27 mouse cellular contexts compared by ENCODE assay signal in genomic region chr6:57770467-57771190, GRCm38 (mm10). TPM values are rescaled to one million over a fixed set of nuclear protein-coding genes. Genes with fewer than 3 reads are reported as not detected.
DNase-seq lines count a peak whose midpoint lies in the region; ATAC-seq lines count a peak whose summit lies in the region.
"Had no signal": no experiment of that assay in that cellular context is flagged by ENCODE, and none has a peak within 500 bp of the region (broad histone marks: within the 10 kb centered on the region; RNA-seq: fewer than 3 reads in every experiment).

No protein-coding gene starts in this region.

- no peak overlapping the region for H3K4me2 ChIP-seq in midbrain, embryonic 11.5 days
- H3K4me2 ChIP-seq: embryonic facial prominence, embryonic 13.5 days; forebrain, embryonic 15.5 days; heart, embryonic 11.5 days; hindbrain, embryonic 14.5 days; limb, embryonic 12.5 days; lung, embryonic 15.5 days had no signal

- no peak overlapping the region for H3K9ac ChIP-seq in midbrain, embryonic 11.5 days (ENCODE audit: low read length)
- H3K9ac ChIP-seq: embryonic facial prominence, embryonic 13.5 days; forebrain, embryonic 15.5 days; hindbrain, embryonic 14.5 days; limb, embryonic 12.5 days; lung, embryonic 15.5 days had no signal

- H3K4me3 ChIP-seq in midbrain, embryonic 11.5 days (ENCODE audit: low read depth, low read length), result no peak overlapping the region
- H3K4me3 ChIP-seq in midbrain, embryonic 10.5 days, result no peak overlapping the region
- H3K4me3 ChIP-seq: embryonic facial prominence, embryonic 13.5 days; forebrain, embryonic 10.5 days; forebrain, embryonic 15.5 days; limb, embryonic 12.5 days; lung, embryonic 15.5 days; megakaryocyte, embryonic 14.5 days had no signal

- intact Hi-C loops in gastrocnemius, postnatal 36 days (cut with DNase I), result no loop called here
- intact Hi-C loops in left cerebral cortex, postnatal 25 days (cut with DNase I), result no loop called here

- DNase-seq in midbrain, embryonic 11.5 days (ENCODE audit: low spot score, missing footprints), result peak; percentile 19
- no peak for DNase-seq in midbrain, embryonic 10.5 days (ENCODE audit: low spot score)
- peak; percentile 74 for DNase-seq in retina, adult 2 months (ENCODE audit: low read depth, low spot score)
- no peak for DNase-seq in gastrocnemius, postnatal 36 days
- DNase-seq in left cerebral cortex, postnatal 25 days (ENCODE audit: low spot score in 2 of 2), result no peak
- no peak for DNase-seq in urinary bladder, postnatal 4 days (ENCODE audit: low spot score in 2 of 2)
- DNase-seq: adrenal gland, postnatal 10 days; cerebellum, adult 11 months; cerebellum, adult 9-11 months; heart, adult 18-20 months; heart, postnatal 4 days; kidney, adult 9 months; kidney, postnatal 14 days; layer of hippocampus, adult 9-11 months; midbrain, embryonic 14.5 days had no signal

- H3K27me3 ChIP-seq in midbrain, embryonic 11.5 days (ENCODE audit: control insufficient read depth, insufficient read depth, low read length), result no peaks in the 10 kb centered on the region
- H3K27me3 ChIP-seq in midbrain, embryonic 10.5 days (ENCODE audit: low read depth, poor library complexity, severe bottlenecking), result no peaks in the 10 kb centered on the region
- H3K27me3 ChIP-seq: CH12.LX; embryonic facial prominence, embryonic 13.5 days; forebrain, embryonic 15.5 days; limb, embryonic 12.5 days; lung, embryonic 15.5 days; megakaryocyte, embryonic 14.5 days; Patski had no signal

- H3K9me3 ChIP-seq in midbrain, embryonic 11.5 days (ENCODE audit: control insufficient read depth, low read length), result no peaks in the 10 kb centered on the region
- H3K9me3 ChIP-seq in midbrain, embryonic 10.5 days (replicated peaks), result no peaks in the 10 kb centered on the region
- H3K9me3 ChIP-seq: embryonic facial prominence, embryonic 13.5 days; forebrain, embryonic 10.5 days; forebrain, embryonic 15.5 days; limb, embryonic 12.5 days; lung, embryonic 15.5 days; megakaryocyte, embryonic 14.5 days had no signal

- H3K36me3 ChIP-seq in midbrain, embryonic 11.5 days (ENCODE audit: control insufficient read depth, insufficient read depth, low read length), result peaks cover 7% of the 10 kb centered on the region
- peaks cover 55% of the 10 kb centered on the region for H3K36me3 ChIP-seq in midbrain, embryonic 10.5 days

- no peak for ATAC-seq in midbrain, embryonic 11.5 days (ENCODE audit: low FRiP score)
- ATAC-seq in common myeloid progenitor, adult 5-6 weeks (replicated peaks; ENCODE audit: low read depth, poor library complexity, severe bottlenecking), result peak; percentile 57
- ATAC-seq: forebrain, embryonic 15.5 days; intestine, postnatal 0 days; Patski had no signal

- whole genome bisulfite sequencing in midbrain, embryonic 11.5 days, result 93% methylated on average over 1 of the region's 1 CpGs
- 100% methylated on average over 1 of the region's 1 CpGs for WGBS in midbrain, embryonic 10.5 days

- H3K27ac ChIP-seq in midbrain, embryonic 11.5 days (ENCODE audit: low read depth, low read length), result no peak overlapping the region
- no peak overlapping the region for H3K27ac ChIP-seq in midbrain, embryonic 10.5 days (replicated peaks)
- H3K27ac ChIP-seq: embryonic facial prominence, embryonic 13.5 days; forebrain, embryonic 10.5 days; forebrain, embryonic 15.5 days; hindbrain, embryonic 14.5 days; limb, embryonic 12.5 days; lung, embryonic 15.5 days had no signal

- no peaks in the 10 kb centered on the region for H3K4me1 ChIP-seq in midbrain, embryonic 11.5 days (ENCODE audit: control insufficient read depth, insufficient read depth, low read length)
- no peaks in the 10 kb centered on the region for H3K4me1 ChIP-seq in midbrain, embryonic 10.5 days
- H3K4me1 ChIP-seq: forebrain, embryonic 10.5 days; forebrain, embryonic 15.5 days; limb, embryonic 12.5 days had no signal

RNA-seq across cellular contexts. Expression of gene Vopp1, which starts 54.3 kb away (rescaled TPM):
- 61.1 and 71.1 TPM in 2 replicates for polyA plus RNA-seq in midbrain, embryonic 11.5 days (2014; fragmentation: Nextera tagmentation; extraction: Ambion mirVana)
- polyA plus RNA-seq in midbrain, embryonic 10.5 days (2016; fragmentation: Nextera tagmentation; extraction: Ambion mirVana), result 61.6 and 72.9 TPM in 2 replicates
- 22.8 and 26.0 TPM in 2 replicates for total RNA-seq in common myeloid progenitor, adult 5-6 weeks (2017)
- total RNA-seq in gastrocnemius, postnatal 36 days (2021), result 1 to 10 TPM; 3.8 to 4.6 TPM
- total RNA-seq in left cerebral cortex, postnatal 25 days (2021), result 100 to 1,000 TPM; 150 to 151 TPM
- total RNA-seq: CH12.LX had no signal

Comparison
In these comparisons a context has a peak if more than half of its experiments do, and no peak if none do; other contexts are left out.
1. DNase-seq: peak in midbrain, embryonic 11.5 days (single experiment) and retina, adult 2 months (single experiment); none in midbrain, embryonic 10.5 days (single experiment), gastrocnemius, postnatal 36 days (0 of 2), left cerebral cortex, postnatal 25 days (0 of 2) and urinary bladder, postnatal 4 days (0 of 2).